Comparison of ENCODE assay signal across 27 mouse cellular contexts in genomic region chr2:154680941-154681340, GRCm38 (mm10).
"Had no signal": no experiment of that assay in that cellular context is flagged by ENCODE, and none has a peak within 500 bp of the region (broad histone marks: within the 10 kb centered on the region; RNA-seq: fewer than 3 reads in every experiment).

No protein-coding gene starts in this region.

- H3K36me3 ChIP-seq: intestine, embryonic 15.5 days had no signal

- H3K9ac ChIP-seq: heart, embryonic 12.5 days; hindbrain, embryonic 12.5 days; hindbrain, embryonic 14.5 days; intestine, embryonic 15.5 days; limb, embryonic 12.5 days; liver, embryonic 15.5 days; liver, postnatal 0 days had no signal

- DNase-seq: gastrocnemius, adult 2 months; gastrocnemius, postnatal 10 days; gastrocnemius, postnatal 25 days; heart, adult 2 months; heart, postnatal 4 days; kidney, adult 18-20 months; kidney, adult 8-10 months; kidney, postnatal 10 days; kidney, postnatal 25 days; kidney, postnatal 4 days; layer of hippocampus, adult 9-11 months; liver; liver, embryonic 13.5 days; liver, postnatal 0 days had no signal

- H3K27me3 ChIP-seq: heart, embryonic 12.5 days; hindbrain, embryonic 12.5 days; intestine, embryonic 15.5 days; limb, embryonic 12.5 days; liver, embryonic 13.5 days; liver, embryonic 15.5 days had no signal

- ATAC-seq: hindbrain, embryonic 16.5 days; inflammation-experienced regulatory T-cells, adult 6 months; intestine, embryonic 15.5 days; intestine, postnatal 0 days; liver, postnatal 0 days had no signal

- H3K4me3 ChIP-seq: gastrocnemius, adult 2 months; heart, adult 2 months; heart, embryonic 12.5 days; hindbrain, embryonic 10.5 days; hindbrain, embryonic 12.5 days; intestine, embryonic 15.5 days; left cerebral cortex, adult 2 months; limb, embryonic 10.5 days; limb, embryonic 12.5 days; liver, embryonic 13.5 days; liver, embryonic 15.5 days had no signal

- H3K9me3 ChIP-seq: heart, embryonic 12.5 days; hindbrain, embryonic 10.5 days; hindbrain, embryonic 12.5 days; intestine, embryonic 15.5 days; limb, embryonic 10.5 days; limb, embryonic 12.5 days; liver, embryonic 13.5 days; liver, embryonic 15.5 days had no signal

- H3K4me2 ChIP-seq: heart, embryonic 12.5 days; hindbrain, embryonic 12.5 days; hindbrain, embryonic 14.5 days; intestine, embryonic 15.5 days; limb, embryonic 12.5 days; liver, embryonic 11.5 days; liver, embryonic 13.5 days; liver, embryonic 15.5 days had no signal

- H3K27ac ChIP-seq: gastrocnemius, adult 2 months; heart, adult 2 months; hindbrain, embryonic 10.5 days; hindbrain, embryonic 12.5 days; hindbrain, embryonic 14.5 days; intestine, embryonic 15.5 days; left cerebral cortex, adult 2 months; limb, embryonic 10.5 days; limb, embryonic 12.5 days; liver, embryonic 15.5 days had no signal
